Mouse (Mus musculus) stomach, adult 2 months (tissue): ENCODE results near the gene Tmem200b. TPM values are rescaled to one million over a fixed set of nuclear protein-coding genes. Genes with fewer than 3 reads are reported as not detected.

ENCODE experiments used
- polyA plus RNA-seq: library from polyadenylated mRNA; depleted of rRNA; stranded (reverse); fragments of >200 nt; gene quantifications from 2 replicates; pipeline ENCODE4 v1.2.3, GENCODE M21; 2012; rRNA removed

The Tmem200b gene
- polyA plus RNA-seq = 12.7 and 20.5 TPM in 2 replicates

GRCm38 (mm10) chr4:131921461-131922346, at the start of gene Tmem200b:
TSS of gene Tmem200b (plus strand) at chr4:131921771.

GRCm38 (mm10) chr4:131873293-131874168, 48.0 kb upstream of the Tmem200b start, which contains the start of gene Srsf4:
TSS of gene Srsf4 (plus strand) at chr4:131873617.

Other genes with a start within 250 kb of the Tmem200b start
- 8.9 and 10.3 TPM in 2 replicates for gene Ptpru, start 83.5 kb upstream of the Tmem200b start, polyA plus RNA-seq
- gene Mecr, start 78.3 kb upstream of the Tmem200b start, polyA plus RNA-seq = 23.5 and 29.0 TPM in 2 replicates
- 13.3 TPM in 2 replicates for gene Srsf4, start 48.2 kb upstream of the Tmem200b start, polyA plus RNA-seq
- 0.04 and 0.13 TPM in 2 replicates for gene Gm10300, start 152.9 kb downstream of the Tmem200b start, polyA plus RNA-seq
- 14.7 and 17.4 TPM in 2 replicates for gene Epb41, start 153.6 kb downstream of the Tmem200b start, polyA plus RNA-seq
- 0.69 and 0.76 TPM in 2 replicates for gene Oprd1, start 222.7 kb downstream of the Tmem200b start, polyA plus RNA-seq